Mouse (Mus musculus) CD4-positive naive resting alpha-beta T cell, adult 57 days (primary cell): Measurements from ENCODE around the gene Gm6760. TPM values are rescaled to one million over a fixed set of nuclear protein-coding genes. Genes with fewer than 3 reads are reported as not detected.

Experiments
- total RNA-seq: library from RNA; stranded (reverse); gene quantifications from one replicate; pipeline ENCODE4 v1.2.4, GENCODE M21; 2023

The Gm6760 gene
- total RNA-seq: not detected

GRCm38 (mm10) chrX:64152098-64152497 lies at the start of gene Gm6760:
Gm6760 (minus strand) TSS chrX:64152198.

GRCm38 (mm10) chrX:64173248-64173647 lies 21.2 kb upstream of the Gm6760 start, which contains the start of gene 3830417A13Rik:
3830417A13Rik (plus strand) TSS chrX:64173548.

Other genes with a start within 250 kb of the Gm6760 start
- not detected for gene 3830417A13Rik, start 21.4 kb upstream of the Gm6760 start, total RNA-seq
- not detected for gene Slitrk4, start 124.8 kb upstream of the Gm6760 start, total RNA-seq